Mouse (Mus musculus) kidney, postnatal 25 days (tissue): Measurements from ENCODE around the gene Adora2a.
"Not testable (repeated sequence)": the region's sequence is repeated elsewhere in the genome, so short reads cannot be mapped to it uniquely, and the experiment has no call there.

Source experiments
- DNase-seq, 2 experiments: peaks; one replicate each; pipeline ENCODE4 v3.0.0; 2021; ENCODE audit warnings: mixed read lengths in 2 of 2

The Adora2a gene

DNA sequence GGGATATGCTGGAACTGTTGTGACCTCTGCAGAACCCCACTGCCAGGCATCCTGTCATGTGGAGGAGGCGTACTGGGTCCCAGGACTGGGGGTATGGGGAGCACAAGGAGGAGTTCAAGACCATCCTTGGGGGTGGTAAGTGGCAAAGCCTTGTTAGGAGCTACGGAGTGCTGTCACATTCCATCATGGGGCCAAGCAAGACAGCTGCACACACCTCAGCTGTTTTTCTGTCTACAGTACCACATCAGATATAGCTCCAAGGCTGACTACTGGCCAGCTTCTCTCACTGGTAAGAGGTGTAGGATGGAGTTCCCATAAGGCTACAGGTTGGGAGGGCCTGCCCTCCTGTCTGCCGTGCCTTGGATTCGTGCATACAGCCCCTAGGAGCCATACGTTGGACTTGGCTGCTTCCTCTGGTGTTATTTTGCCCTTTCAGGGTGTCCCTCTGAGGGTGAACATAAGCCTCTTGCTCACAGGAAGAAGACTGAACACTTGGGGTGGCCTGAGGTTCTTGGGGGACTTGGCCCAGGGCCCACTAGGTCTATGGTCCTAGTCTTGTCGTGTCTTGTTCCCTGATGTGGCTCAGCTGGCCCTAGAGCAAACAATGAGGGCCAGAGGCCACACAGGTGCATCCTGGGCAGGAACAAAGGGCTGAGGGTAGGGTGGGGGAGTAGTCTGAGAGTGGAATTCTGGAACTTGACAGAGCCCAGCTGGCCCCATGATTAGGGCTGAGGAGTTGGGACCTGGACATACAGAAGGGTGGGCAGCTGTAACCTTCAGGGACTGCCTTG, 2.3 kb upstream of the Adora2a start:
- peak; percentile 35 to 72 for DNase-seq

DNA sequence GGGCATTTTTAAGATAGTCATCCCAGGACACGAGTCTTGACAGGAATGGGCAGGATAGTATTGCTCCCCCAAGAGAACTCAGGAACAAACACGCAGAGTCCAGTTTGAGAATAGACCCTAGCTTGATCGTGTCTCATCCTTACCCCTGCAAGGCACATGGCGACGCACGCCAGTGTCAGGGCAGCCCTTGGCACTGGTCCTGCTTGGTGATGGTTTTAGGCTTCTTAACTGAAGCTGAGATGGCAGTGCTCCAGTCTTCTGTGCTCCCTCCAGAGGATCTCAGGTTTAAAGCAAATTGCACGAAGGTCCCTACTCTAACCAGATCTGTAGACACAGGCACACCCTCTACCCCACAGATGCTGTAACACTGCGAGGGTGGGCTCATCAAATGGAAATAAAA, 921 bp upstream of the Adora2a start:
- no peak for DNase-seq

DNA sequence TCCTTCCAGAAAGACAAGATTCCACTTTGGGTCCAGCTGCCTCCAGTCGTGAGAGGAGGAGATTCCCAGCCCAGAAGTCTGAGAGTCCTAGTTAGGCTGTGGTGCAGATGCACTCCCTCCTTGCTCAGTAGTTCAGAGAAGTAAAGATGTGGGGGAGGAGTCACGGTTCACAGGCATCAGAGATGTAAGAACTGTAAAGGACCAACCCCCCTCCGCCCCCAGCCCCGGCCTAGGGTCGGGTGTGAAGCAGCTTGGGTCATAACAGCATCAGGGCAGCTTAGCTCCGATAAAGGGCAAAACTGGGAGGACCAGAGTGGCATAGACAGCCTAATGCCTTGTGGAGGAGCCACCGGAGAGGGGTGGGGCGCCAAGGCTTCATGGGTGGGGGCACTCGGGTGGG, 205 bp upstream of the Adora2a start:
- DNase-seq = no peak

DNA sequence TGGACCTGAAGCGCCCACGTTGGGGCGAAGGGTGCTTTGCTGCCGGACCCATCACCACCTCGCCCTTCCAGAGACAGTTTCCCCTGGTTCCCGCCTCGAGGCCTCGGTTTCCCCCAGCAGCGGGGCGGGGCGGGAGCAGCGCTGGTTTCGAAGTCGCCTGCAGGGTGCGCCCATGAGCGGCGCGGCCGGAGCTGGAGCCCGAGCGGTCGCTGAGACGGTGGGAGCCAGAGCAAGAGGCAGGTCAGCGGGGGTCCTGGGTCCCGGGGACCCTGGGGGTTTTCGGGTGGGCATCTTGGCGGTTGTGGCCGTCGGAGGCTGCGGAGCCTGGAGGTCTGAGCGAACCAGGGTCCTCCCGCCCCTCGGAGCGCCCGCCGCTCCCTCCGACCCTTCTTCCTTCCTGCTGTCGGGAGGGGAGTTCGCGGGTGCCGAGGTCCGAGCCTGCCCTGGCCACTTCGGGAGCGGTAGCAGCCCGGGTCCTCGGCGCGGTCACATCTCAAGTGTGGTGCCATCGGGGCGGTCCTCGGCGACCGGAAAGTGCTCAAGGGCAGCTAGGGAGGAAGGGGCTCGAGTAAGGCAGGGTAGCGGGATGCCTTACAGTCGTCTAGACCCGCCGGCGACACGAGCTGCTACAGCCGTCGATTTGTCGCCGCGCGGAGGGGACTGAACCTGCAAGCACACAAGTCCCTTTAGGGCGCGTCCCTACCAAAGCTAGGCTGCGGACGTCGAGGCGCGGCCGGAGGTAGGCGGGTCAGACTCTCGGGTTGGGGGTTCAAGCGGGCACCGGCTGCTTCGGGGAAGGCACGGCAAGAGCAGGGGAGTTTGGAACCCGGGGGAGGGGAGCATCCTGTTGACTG, 458 bp downstream of the Adora2a start:
- peak; percentile 70 for DNase-seq

DNA sequence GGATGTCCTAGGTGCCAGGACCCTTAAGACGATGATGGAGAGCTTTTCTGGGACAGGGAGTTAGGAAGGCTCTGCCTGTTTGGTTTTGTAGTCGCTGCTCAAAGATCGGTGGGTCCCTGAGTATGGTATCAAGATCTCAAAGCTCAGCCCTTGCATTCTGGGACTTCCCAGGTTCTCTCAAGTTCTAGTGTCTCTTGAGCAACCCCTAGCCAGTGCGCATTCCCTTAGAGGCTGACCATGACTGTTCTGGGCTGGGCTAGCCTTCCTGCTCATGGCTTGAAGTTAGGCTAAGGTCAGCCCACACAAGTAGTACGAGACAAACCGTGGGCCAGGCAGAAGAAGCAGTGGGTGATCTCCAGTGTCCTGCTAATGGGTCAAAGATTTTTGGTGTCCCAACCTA, 1.5 kb downstream of the Adora2a start:
- DNase-seq = no peak

DNA sequence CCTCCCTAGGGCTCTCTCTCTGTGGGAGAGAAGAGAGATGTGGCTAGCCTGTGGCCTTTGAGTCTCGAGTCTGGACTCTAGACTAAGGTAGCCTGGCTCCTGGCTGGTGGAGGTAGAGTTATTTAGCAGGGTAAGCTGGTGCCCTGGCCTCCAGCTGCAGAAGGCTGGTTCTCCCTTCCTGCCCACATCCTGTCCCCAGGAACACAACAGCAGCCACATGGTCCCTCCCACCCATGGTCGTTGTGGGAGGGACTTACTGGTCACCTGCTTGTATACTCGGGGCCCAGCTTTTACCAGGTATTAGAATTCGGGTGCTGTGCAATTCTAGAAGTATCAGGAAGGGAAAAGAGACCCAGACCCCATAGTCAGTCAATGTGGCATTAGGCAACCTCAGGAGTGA, 3.6 kb downstream of the Adora2a start:
- DNase-seq = no peak

DNA sequence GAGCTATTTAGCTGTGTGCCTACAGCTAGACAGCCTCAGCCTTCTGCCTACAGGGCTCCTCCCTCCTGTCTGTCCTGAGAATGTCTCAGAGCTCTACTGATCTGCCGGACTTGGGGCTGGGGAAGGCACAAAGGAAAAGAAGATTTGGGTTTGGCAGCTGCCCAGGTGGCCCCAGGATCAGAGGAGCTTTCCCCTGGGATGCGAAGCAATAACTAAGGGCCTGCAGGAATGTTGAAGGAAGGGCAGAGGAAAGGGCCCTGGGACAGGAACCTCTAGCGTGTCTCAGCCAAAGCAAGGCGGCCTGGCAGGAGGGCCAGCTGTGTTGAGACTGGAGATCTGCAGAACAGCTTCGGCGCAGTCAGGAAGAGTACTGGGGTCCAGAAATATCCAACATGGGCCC, 6.3 kb downstream of the Adora2a start:
- DNase-seq = peak; percentile 56 to 63

DNA sequence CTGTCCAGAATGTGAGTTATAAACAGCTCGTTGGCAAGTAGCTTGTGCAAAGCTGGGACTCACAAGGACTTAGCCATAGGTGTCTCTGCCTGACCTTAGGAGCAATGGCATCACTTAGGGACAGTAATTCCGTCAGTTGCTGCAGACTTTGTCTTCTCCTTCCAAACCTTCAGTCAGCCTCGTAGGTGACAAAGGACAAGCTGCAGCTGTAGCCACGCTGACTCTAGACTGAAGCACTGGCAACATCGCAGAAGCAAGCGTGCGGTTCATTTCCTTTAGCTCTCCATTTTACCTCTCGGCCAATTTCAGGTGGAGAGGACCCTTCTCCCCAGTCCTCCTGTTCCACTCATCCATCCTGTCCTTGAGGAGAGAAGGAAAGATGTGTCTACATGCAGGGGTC, 7.3 kb downstream of the Adora2a start:
- DNase-seq = no peak

DNA sequence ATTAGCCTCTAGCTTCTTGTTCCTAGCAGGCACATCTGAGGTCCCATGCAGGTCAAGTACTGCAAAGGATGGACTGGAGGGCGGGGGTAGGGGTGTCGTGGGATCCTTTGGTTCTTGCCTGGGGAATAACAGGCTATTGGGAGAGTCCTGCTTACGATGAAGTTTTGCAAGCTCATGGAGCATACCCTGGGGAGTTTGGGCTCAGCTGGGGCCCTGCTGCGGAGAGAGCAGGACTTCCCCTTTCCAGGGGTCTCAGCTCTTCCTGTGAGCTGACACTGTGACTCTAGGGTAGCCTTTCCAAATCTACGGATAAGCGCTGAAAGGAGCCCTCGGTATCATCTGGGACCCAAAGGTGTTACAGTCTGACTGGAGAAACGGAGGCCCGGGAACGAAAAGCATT, 7.7 kb downstream of the Adora2a start:
- no peak for DNase-seq

DNA sequence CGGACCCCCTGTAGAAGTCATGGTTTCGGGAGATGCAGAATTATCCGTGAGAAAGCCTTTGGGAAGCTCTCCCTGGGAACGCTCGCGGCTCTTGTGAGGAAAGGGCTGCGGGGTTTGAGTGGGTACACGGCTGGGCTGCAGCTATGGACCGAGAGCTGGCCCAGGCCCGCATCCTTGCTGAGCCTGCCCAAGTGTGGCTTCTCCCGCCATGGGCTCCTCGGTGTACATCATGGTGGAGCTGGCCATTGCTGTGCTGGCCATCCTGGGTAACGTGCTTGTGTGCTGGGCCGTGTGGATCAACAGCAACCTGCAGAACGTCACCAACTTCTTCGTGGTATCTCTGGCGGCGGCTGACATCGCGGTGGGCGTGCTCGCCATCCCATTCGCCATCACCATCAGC, 9.1 kb downstream of the Adora2a start:
- DNase-seq = no peak

DNA sequence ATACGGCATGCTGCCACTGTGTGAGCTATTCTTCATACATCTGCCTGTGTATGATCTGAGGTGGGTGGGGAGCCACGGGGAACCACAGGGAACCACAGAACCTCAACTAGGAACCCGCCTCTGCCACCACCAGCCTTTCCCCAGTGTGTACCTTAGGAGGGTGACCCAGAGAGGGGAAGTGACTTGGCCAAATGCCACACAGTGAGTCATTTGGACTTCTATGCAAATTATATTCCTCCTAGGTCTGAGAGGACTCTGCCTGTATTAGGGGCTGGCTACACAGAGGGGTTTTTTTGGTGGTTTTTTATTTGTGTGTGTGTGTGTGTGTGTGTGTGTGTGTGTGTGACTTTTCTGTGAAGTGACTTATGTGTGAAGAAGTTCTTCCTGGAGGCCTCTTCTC, 9.9 kb downstream of the Adora2a start:
- DNase-seq = peak; percentile 76 to 81

DNA sequence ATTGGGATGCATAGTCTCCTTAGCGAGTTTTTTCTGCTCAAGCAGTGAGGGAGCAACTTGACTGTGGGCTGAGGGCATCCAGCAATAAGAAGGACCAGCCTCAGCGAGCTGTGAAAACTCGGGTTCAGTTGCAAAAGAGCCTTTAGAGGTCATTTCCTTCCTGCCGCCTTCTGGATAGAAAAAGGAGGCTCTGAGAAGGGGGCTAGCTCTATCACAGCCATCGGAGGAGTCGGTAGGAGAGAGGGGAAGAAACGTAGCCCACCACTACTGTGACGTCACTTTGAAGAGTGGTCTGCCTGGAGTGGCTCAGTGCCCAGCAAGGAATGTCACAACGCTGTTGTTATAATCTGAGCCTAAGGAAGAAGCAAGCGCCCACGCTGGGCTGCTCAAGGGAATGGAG, 10.4 kb downstream of the Adora2a start:
- no peak for DNase-seq

DNA sequence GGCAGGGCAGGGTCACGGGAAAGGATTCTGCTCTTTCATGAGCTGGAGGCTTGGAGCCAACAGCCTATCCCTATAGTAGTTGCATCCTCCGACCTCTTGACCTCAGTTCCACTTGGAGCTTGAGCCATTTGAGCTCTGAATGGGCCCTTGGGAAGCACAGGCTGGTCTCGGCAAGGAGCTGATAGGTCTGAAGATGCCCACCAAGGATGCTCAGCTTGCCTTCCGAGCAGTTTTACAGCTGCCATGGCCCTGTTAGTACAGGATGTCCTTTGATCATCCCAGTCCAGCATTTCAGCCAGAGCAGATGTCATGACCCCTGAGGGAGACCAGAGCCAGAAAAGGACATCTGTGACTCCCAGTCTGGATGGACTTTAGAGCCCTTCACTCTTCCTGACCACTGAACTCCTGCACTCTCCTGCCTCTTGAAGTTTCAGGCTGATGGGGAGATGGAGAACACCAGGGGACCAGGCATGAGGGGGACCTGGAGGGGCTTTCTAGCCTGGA, 11.6 kb downstream of the Adora2a start:
- DNase-seq = no peak

DNA sequence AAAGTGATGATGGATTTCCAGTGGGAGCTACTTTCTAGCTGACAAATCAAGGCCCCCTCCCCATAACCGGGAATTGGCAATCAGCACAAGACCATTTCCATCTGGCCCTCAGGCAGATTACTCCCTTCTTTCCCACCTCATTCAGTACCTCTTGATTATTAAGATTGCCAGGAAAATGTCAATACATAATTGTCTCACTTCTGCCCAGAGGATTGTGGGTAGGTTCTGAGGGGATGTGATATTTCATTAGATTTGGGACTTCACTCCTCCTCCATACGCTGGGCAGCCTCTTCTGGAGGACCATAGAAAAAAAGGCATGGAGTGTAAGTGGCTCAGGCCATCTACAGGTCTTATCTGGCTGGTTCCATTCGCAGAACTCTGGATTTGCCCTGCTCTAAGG, 15.6 kb downstream of the Adora2a start:
- DNase-seq = no peak

DNA sequence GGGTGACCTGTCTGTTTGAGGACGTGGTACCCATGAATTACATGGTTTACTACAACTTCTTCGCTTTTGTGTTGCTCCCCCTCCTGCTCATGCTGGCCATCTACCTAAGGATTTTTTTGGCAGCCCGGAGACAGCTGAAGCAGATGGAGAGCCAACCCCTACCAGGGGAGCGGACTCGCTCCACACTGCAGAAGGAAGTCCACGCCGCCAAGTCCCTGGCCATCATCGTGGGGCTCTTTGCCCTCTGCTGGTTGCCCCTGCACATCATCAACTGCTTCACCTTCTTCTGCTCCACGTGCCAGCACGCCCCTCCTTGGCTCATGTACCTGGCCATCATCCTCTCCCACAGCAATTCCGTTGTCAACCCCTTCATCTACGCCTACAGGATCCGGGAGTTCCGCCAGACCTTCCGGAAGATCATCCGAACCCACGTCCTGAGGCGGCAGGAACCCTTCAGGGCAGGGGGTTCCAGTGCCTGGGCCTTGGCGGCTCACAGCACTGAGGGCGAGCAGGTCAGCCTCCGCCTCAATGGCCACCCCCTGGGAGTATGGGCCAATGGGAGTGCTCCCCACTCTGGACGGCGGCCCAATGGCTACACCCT, 16.6 kb downstream of the Adora2a start:
- DNase-seq = peak in 1 of 2 experiments; percentile 30

DNA sequence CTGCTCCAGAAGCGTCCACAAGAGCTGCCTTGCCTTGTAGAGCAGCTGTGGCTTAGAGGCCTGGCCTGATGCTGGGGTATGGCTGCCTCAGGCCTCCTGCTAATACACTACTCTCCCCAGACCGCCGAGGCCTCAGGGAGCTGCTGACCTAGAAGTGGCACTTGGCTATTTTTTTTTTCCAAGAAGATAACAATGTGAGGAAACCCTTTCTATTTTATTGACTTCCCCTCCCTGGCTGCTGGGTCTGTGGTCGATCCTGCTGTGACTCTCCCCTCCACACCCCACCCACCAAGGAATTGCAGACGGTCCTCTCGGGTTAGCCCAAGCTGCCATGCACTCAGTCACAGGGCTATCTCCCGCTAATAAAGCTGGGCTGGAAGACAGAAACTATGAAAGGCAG, 17.5 kb downstream of the Adora2a start:
- DNase-seq = peak in 1 of 2 experiments; percentile 27

DNA sequence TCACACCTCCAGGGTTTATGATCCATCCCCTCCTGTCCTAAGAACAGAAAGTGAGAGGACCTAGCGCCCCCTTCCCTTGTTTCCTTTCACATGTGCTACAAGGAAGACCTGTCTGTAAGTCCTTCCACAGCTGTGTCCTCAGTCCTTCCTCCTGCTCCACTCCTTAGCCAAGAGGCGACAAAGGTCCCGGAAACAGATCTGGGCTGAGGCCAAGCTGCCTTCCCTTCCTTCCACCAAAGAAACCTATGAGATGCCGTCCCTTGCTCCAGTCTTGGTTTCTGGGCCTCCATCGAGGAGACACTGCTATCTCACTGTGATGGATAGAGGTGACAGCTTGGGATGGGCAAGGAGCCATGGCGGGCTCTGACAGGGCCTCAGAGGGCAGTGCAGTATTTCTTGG, 18.4 kb downstream of the Adora2a start:
- peak; percentile 50 to 66 for DNase-seq

DNA sequence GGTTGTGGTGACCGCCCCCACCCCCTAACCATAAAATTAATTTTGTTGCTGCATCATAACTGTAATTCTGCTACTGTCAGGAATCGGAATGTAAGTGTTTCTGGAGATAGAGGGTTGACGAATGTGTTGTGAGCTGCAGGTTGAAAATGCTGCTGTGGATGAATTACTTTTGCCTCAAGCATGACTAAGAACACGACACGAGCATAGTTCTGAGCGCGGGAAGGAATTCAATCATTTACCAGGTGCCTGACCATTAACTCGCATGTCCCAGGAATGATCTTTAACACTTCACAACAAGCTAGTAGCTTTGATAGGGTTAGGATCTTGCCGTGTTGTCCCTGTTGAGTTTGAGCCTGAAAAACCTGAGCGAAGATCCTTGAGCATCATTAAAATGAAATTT, 20.6 kb downstream of the Adora2a start:
- peak; percentile 55 to 64 for DNase-seq

DNA sequence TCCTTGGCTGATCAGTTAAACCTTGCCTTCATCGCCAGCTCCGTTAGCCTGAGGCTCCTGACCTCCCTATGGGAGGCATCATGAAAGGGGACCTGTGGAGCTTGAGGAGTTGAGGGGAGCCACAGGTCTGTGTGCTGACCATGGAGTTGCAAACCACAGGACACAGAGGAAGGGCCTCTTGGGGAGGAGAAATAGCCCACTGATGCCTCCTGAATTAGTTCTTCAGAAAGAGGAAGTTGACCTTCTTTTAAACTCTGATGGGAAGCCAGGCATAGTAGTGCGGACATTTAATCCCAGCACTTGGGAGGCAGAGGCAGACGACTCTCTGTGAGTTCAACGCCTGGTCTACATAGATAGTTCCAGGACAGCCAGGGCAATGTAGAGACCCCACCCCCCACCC, 22.2 kb downstream of the Adora2a start:
- DNase-seq = no peak

DNA sequence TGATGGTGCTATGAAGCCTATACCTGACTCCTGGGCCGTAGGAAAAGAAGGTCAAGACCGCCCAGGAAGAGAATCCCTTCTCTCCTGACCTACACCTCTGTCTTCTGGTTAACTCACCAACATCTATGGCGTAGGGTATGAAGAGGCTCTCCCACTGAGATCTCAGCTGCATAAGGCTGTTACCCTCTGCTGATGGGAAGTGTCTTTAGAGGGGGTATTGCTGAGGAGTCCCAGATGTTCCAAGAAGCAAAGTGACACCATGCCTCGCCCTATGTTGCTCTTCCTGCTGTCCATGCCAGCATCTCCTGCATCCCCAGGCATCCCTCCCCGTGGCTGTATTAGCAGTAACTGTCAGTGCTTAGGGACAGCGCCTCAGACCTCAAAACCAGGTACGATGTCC, 22.7 kb downstream of the Adora2a start:
- no peak for DNase-seq

DNA sequence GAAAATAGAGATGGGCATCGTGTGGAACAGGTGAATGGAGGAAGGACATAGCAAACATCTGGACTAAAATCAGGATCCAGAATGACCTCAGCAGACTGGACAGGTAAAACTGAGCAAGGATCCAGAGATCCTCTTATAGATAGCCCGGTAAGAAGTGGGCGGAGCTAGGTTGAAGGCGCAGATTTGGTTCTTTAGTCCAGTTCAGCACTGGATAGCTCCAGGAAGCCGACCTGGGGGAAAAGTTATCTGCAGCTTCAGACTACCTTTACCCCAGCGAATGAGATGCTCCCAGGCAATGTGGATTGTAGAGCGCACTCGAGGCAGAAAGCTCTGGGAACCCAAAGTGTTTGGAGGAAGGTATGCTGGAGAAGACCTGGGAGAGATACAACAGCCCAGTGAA, 25.3 kb downstream of the Adora2a start:
- no peak for DNase-seq

DNA sequence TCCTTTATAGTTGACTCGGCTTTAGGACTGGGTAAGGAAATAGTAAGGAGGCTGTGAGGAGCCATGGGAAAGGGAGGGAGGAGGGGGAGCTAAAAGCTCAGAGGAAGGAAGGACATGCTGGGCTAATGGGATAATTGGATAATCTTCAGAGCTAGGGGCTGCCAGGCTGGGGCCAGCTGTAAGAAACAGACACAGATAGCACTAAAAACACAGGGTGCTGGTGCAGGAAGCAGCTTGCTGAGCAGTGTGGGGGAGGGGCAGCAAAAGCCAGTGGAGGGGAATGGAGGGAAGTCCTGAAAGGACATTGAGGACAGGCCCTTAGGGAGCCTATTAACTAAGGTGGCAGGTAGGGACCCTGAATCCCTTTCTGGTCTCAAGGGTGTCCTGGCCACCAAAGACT, 27.9 kb downstream of the Adora2a start:
- not testable (repeated sequence) for DNase-seq

DNA sequence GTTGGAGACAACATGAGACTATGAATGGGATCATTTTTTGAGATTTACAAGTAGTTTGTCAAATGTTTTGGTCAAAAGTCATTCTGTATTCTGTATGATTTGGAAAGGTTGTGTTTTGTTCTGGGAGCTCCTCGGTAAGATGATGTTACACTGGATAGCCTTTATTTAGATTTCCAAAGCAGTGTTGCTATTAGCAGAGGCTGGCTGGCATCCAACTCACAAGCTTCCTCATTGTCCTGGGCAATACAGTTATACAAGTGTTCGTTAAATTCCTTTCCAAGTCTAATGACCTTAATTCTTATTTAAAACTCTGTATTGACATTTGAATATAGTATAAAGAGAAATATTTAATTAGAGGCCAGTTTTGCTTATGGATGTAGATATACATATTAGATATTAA, 28.6 kb downstream of the Adora2a start:
- DNase-seq = peak in 1 of 2 experiments; percentile 51

DNA sequence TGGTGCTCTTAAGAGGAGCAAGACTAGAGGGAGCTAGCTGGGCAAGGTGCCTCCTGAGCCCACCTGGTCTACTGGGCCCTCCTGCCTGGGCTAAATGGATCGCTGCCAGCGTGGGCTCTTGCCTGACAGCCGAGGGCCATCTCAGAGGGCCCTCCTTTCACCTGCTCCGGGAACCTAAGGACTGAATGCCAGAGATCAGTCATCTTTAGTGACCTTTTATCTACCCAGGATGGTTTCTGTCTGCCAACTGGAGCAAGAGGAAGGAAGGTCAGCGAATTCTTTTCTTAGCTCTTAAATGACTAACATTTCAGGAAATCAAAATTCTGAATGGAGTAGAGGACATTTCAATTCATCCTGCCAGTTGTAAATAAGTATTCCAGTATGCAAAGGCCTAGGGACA, 33.9 kb downstream of the Adora2a start:
- DNase-seq = no peak
